Mouse (Mus musculus) right cerebral cortex, postnatal 10 days (tissue): Measurements from ENCODE around the gene Cenpt.
"Not testable (repeated sequence)": the region's sequence is repeated elsewhere in the genome, so short reads cannot be mapped to it uniquely, and the experiment has no call there.

Experiments
- DNase-seq, 2 experiments: peaks; one replicate each; pipeline ENCODE4 v3.0.0; 2021; ENCODE audit warnings: low spot score in 2 of 2

Gene Cenpt

GRCm38 (mm10) chr8:105854715-105855216, 1.7 kb upstream of the Cenpt start, which contains the start of gene Thap11:
Gene Thap11, plus strand, starts transcription at chr8:105855132.
- DNase-seq = peak; percentile 93 to 95

GRCm38 (mm10) chr8:105854303-105854702, 1.2 kb upstream of the Cenpt start:
- DNase-seq = no peak

GRCm38 (mm10) chr8:105852146-105852729, 840 bp downstream of the Cenpt start:
- peak; percentile 37 to 48 for DNase-seq

- DNase-seq = peak; percentile 97
Measured at GRCm38 (mm10) chr8:105851651-105852143, 1.4 kb downstream of the Cenpt start.

GRCm38 (mm10) chr8:105850611-105851010, 2.5 kb downstream of the Cenpt start:
- DNase-seq = no peak

- DNase-seq = no peak
Measured at GRCm38 (mm10) chr8:105850014-105850413, 3.1 kb downstream of the Cenpt start.

- no peak for DNase-seq
Measured at GRCm38 (mm10) chr8:105846678-105847077, 6.4 kb downstream of the Cenpt start.

- DNase-seq = no peak
Measured at GRCm38 (mm10) chr8:105839209-105839608, 13.9 kb downstream of the Cenpt start.

GRCm38 (mm10) chr8:105836991-105837390, 16.1 kb downstream of the Cenpt start:
- no peak for DNase-seq

- DNase-seq = peak in 1 of 2 experiments; percentile 72
Measured at GRCm38 (mm10) chr8:105835318-105835717, 17.8 kb downstream of the Cenpt start.

GRCm38 (mm10) chr8:105833740-105834139, 19.3 kb downstream of the Cenpt start:
- DNase-seq = not testable (repeated sequence)

GRCm38 (mm10) chr8:105826861-105827848, 25.9 kb downstream of the Cenpt start, which contains the start of the genes Ranbp10 and Tsnaxip1:
Gene Ranbp10, minus strand, starts transcription at chr8:105827350.
Gene Tsnaxip1, plus strand, starts transcription at chr8:105827731.
- DNase-seq = peak; percentile 99 to 100

GRCm38 (mm10) chr8:105826379-105826778, 26.7 kb downstream of the Cenpt start:
- no peak for DNase-seq

GRCm38 (mm10) chr8:105825506-105825905, 27.6 kb downstream of the Cenpt start:
- no peak for DNase-seq

GRCm38 (mm10) chr8:105820925-105821324, 32.2 kb downstream of the Cenpt start:
- no peak for DNase-seq

- no peak for DNase-seq
Measured at GRCm38 (mm10) chr8:105819659-105820058, 33.4 kb downstream of the Cenpt start.

- DNase-seq = no peak
Measured at GRCm38 (mm10) chr8:105813241-105813640, 39.8 kb downstream of the Cenpt start.

GRCm38 (mm10) chr8:105812511-105812910, 40.6 kb downstream of the Cenpt start:
- no peak for DNase-seq

GRCm38 (mm10) chr8:105811543-105811942, 41.5 kb downstream of the Cenpt start:
- no peak for DNase-seq

- no peak for DNase-seq
Measured at GRCm38 (mm10) chr8:105811061-105811460, 42.0 kb downstream of the Cenpt start.

GRCm38 (mm10) chr8:105810245-105810786, 42.8 kb downstream of the Cenpt start:
- DNase-seq = no peak

- DNase-seq = no peak
Measured at GRCm38 (mm10) chr8:105808480-105808879, 44.6 kb downstream of the Cenpt start.
